Mouse (Mus musculus) gastrocnemius, adult 2 months (tissue): ENCODE measurements at regions not wholly inside any gene's neighbourhood (a gene's known extent, or its start where the extent isn't known, plus 50 kb on each side); places are given as distances from the start of the nearest gene placed in this dataset.
A peak's percentile ranks its signal among the peaks of the same experiment; 100 is the strongest.

Experiments
- DNase-seq: peaks from one replicate; pipeline ENCODE4 v3.0.0; 2022
- H3K27ac ChIP-seq: fragments of 200-600 bp; 2 replicates; pipeline ENCODE4 v1.8.1; 2022; ENCODE audit warnings: mild to moderate bottlenecking
- H3K4me3 ChIP-seq: fragments of 200-600 bp; 2 replicates; pipeline ENCODE4 v1.8.1; 2022; ENCODE audit warnings: mild to moderate bottlenecking, moderate library complexity
- CTCF ChIP-seq: fragments of 200-600 bp; IDR thresholded peaks from 2 replicates; pipeline ENCODE4 v1.8.1; 2022; ENCODE audit warnings: antibody characterized with exemption, mild to moderate bottlenecking, moderate library complexity
- intact Hi-C: fragments of 180-260 bp; cut with DNase I; formaldehyde crosslinking; loops from one replicate; pipeline ENCODE4 v1.15.1; 2025

GRCm38 (mm10) chr14:54108311-54109074, 145.4 kb downstream of the Dad1 start:
- Histone ChIP-seq H3K4me3 (no peak overlapping the region), H3K27ac (no peak overlapping the region)
- TF ChIP-seq CTCF = no peak
- intact Hi-C loops = no loop called here
- peak; percentile 31 for DNase-seq

DNA sequence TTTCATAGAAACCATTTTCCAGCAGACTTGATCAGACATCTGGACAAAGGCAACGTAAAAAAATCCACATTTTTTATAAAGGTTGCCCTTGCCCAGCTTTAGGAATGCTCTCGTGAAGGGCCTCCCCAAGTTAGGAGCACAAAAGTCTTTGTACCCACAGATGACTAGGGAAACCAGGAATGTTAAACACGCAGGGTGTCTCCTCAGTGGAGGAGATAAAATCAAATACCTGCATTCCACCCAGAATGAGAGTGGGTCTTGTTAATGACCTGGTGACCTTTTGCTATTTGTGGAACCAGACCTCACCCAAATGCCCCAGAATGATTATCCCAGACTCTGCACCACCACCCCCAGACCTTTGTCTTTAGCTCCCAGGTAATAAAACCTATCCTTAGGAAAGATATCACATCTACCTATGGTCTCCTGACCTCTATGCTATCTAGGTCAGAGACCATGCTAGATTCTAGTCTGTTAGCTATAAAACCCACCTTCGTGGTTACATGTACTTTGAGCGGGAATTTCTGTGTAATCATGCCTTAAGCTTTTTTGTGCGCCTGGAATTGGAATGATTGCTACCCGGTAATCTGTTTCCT, 146.6 kb downstream of the Dad1 start:
- intact Hi-C loops = no loop called here
- no peak overlapping the region for H3K4me3 ChIP-seq
- no peak for DNase-seq
- H3K27ac ChIP-seq = no peak overlapping the region
- TF ChIP-seq CTCF = no peak

GRCm38 (mm10) chr14:54104243-54104642, 149.7 kb downstream of the Dad1 start:
- Histone ChIP-seq H3K4me3 (no peak overlapping the region), H3K27ac (no peak overlapping the region)
- TF ChIP-seq CTCF = no peak
- intact Hi-C loops = no loop called here
- DNase-seq = peak; percentile 51

GRCm38 (mm10) chr14:54103541-54103940, 150.4 kb downstream of the Dad1 start:
- TF ChIP-seq CTCF = no peak
- intact Hi-C loops = no loop called here
- no peak overlapping the region for H3K27ac ChIP-seq
- no peak for DNase-seq
- no peak overlapping the region for H3K4me3 ChIP-seq

GRCm38 (mm10) chr14:54103115-54103514, 150.8 kb downstream of the Dad1 start:
- intact Hi-C loops = no loop called here
- no peak for TF ChIP-seq CTCF
- DNase-seq = no peak
- H3K27ac ChIP-seq = no peak overlapping the region
- no peak overlapping the region for H3K4me3 ChIP-seq

GRCm38 (mm10) chr14:54101775-54102174, 152.1 kb downstream of the Dad1 start:
- no peak for DNase-seq

GRCm38 (mm10) chr14:54099360-54099759, 154.5 kb downstream of the Dad1 start:
- intact Hi-C loops = no loop called here
- Histone ChIP-seq H3K4me3 (no peak overlapping the region), H3K27ac (no peak overlapping the region)
- no peak for TF ChIP-seq CTCF
- DNase-seq = no peak

More at GRCm38 (mm10) chr14:54101775-54102174, 152.1 kb downstream of the Dad1 start:
- Histone ChIP-seq H3K4me3 (no peak overlapping the region), H3K27ac (no peak overlapping the region)
- TF ChIP-seq CTCF = no peak
- intact Hi-C loops = no loop called here

DNA sequence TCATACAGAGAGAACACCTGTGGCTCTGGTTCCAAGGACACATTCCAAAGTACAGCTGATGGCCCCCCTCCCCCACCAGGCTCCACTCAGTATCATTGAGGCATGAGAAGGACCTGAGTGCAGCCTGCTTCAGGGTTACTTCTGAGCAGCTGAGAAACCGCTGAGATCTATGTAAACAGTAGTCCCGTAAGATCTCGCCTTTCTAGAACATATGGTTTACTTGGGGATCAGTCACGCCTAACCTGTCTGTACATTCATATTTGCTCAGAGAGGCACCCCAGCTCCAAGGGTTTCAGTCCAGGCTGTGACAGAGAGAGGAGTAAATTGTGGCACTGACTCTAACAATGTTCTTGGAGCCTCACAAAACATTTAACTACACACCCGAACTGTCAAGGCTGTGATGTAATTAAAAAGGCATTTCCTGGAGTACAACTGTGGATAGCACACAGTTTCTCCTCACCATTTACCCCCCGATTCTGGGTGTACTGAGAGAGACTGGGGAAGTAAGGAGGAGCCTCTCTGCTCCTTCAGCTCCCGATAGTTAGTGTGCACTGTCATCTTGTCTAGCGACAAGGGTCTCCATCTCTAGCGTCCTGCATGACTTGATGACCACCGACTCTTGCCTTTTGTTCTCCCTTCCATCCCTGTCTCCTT, 155.7 kb downstream of the Dad1 start:
- no peak for DNase-seq
- intact Hi-C loops = no loop called here
- no peak for TF ChIP-seq CTCF
- no peak overlapping the region for H3K4me3 ChIP-seq
- no peak overlapping the region for H3K27ac ChIP-seq

GRCm38 (mm10) chr14:54097026-54097425, 156.9 kb downstream of the Dad1 start:
- intact Hi-C loops = no loop called here
- H3K4me3 ChIP-seq = no peak overlapping the region
- no peak for TF ChIP-seq CTCF
- DNase-seq = no peak
- H3K27ac ChIP-seq = no peak overlapping the region

DNA sequence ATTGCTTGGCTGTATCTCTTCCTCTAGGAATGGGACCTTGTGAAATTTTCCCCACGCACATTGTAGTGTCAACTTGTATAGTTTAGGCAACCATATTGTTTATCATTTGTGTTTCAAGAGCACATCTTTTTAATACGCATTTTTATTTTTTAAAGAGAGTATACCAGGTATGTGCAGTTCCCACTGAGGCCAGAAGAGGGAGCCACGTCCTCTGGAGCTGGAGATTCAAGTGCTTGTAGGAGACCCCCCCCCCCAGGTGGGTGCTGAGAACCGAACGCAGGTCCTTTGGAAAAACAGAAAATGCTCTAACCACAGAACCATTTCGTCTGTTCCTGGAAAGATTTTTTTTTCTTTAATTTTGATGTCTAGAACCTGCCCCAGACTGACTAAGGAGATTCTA, 161.5 kb downstream of the Dad1 start:
- peak; percentile 17; the same call in 1 of the 2 replicates for TF ChIP-seq CTCF
- Histone ChIP-seq H3K4me3 (no peak overlapping the region), H3K27ac (no peak overlapping the region)
- DNase-seq = no peak
- intact Hi-C loops = no loop called here

DNA sequence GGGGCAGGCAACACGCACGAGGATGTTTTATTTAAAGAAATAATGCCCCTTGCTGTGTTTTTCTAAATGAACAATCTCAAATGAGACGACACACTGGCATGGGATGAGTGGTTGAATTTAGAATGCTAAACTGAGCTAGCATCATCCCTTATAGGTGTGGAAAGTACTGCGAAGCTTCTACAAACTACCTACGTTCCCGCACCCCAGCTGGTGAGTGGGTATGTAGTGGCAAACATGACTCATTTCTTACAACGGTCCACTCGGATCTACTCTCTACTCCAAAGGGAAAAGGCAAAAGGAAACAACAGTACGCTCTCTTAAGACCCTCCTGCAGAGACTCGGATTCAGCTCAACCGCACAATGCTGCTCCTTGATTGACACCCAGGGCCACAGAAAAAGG, 167.2 kb downstream of the Dad1 start:
- intact Hi-C loops = no loop called here
- no peak for TF ChIP-seq CTCF
- Histone ChIP-seq H3K4me3 (peak overlapping the region; percentile 13; the same call in 1 of the 2 replicates), H3K27ac (no peak overlapping the region)
- DNase-seq = no peak

GRCm38 (mm10) chr14:54074659-54075058, 179.2 kb downstream of the Dad1 start:
- no peak for TF ChIP-seq CTCF
- Histone ChIP-seq H3K27ac (no peak overlapping the region), H3K4me3 (no peak overlapping the region)
- no peak for DNase-seq
- intact Hi-C loops = no loop called here

DNA sequence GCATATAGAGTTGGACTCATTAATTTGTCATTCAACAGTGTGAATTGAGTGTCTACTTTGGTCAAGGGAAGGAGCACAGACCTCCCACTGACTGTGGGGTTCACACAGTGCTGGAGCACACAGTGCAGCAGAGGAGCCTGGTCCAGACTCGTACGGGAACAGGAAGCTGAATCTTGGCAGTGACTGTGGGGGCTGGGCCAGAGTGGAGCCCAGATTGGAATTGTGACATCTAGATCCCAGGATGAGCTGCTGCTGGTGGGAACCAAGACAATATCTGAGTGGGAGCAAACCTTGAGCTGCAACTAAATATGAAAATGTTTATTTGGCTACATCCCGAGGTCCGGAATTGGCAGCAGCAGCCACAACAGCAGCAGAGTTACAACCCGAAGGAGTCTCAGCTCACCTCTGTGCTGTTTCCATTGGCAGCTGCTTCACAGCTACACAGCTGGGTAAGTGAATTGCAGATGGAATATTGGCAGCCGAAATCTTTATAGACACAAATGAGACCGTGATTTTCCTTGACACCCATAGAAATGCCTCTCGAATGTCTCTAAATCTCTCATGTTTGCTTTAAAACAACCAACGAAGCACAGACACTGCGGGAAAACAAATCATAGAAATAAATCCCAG, 181.5 kb downstream of the Dad1 start:
- intact Hi-C loops = no loop called here
- Histone ChIP-seq H3K27ac (peak overlapping the region; percentile 40; the same call in 1 of the 2 replicates), H3K4me3 (peak overlapping the region; percentile 47)
- peak; percentile 36 for DNase-seq
- TF ChIP-seq CTCF = no peak
